Mouse (Mus musculus): ENCODE results near the gene Arpin. TPM values are rescaled to one million over a fixed set of nuclear protein-coding genes. Genes with fewer than 3 reads are reported as not detected.

Arpin gene
- polyA plus RNA-seq (2015; fragmentation: Nextera tagmentation; extraction: Ambion mirVana), result 18.4 and 18.7 TPM in 2 replicates

DNA sequence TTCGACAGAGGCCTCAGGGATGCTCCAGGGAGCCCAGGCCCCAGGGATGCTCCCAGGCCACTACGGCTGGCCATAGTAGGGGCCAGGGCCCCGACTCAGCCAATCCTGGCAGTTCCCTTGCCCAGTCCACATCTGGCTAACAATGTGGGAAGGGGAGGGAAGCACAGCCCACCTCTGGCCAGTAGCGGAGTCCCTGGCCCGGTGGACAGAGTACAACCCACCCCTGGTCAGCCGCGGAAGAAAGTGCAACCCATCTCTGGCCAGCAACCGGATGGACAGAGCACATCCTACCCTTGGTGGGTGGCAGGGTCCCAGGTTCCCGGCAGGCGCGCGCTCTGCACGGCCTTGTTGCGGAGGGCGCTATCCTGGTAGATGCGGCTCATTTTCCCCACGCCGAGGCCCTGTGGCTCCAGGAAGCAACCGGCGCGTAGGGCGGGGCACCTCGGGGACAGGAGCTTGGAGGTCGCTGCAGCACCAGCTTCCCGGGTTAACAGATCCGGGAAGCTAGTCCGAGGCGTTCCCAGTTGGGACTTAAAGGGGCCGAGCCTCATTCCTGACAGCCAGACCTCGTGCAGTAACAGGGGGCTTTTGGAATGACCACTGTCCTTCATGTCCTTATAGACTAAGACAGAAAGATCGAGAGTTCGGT, at the start of gene Arpin:
Arpin (minus strand) TSS at position 498 of the 649 bp plus-strand sequence.
- no peaks in the 10 kb centered on the region for H3K36me3 ChIP-seq
- peak; percentile 87 for ATAC-seq
- H3K4me3 ChIP-seq (replicated peaks), result peak within 1 kb of the TSS; percentile 50
- WGBS, result under 1% methylated on average over 32 of the region's 32 CpGs
- H3K9me3 ChIP-seq, result no peaks in the 10 kb centered on the region
- peak within 1 kb of the TSS; percentile 74 for H3K9ac ChIP-seq (replicated peaks)
- H3K4me1 ChIP-seq (replicated peaks), result peaks cover 17% of the 10 kb centered on the region
- no peaks in the 10 kb centered on the region for H3K27me3 ChIP-seq
- peak within 1 kb of the TSS; percentile 69 for H3K4me2 ChIP-seq (replicated peaks)
- peak within 1 kb of the TSS; percentile 41; the same call in 1 of the 2 replicates for H3K27ac ChIP-seq

DNA sequence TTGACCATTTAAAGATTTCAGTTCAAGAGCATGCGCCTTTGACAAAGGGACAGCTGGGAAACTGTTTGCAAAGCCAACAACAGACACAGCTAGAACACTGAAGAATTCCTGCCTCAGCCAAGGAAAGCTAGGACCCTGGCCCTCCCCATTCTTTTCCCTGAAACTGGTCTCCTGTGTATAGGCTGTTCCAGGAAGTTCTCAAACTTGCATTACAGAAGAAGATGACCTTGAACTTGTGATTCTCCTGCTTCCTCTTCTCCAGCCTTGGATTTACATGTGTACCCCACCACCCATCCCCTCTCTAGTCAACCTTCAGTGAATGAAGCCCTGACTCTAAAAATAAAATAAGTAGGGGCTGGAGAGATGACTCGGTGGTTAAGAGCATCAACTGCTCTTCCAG, 40.2 kb upstream of the Arpin start:
- Histone ChIP-seq H3K27ac (no peak overlapping the region), H3K27me3 (no peaks in the 10 kb centered on the region), H3K9me3 (no peaks in the 10 kb centered on the region), H3K4me3 (replicated peaks) (no peak overlapping the region), H3K9ac (replicated peaks) (no peak overlapping the region), H3K4me1 (replicated peaks) (no peaks in the 10 kb centered on the region), H3K36me3 (no peaks in the 10 kb centered on the region), H3K4me2 (replicated peaks) (no peak overlapping the region)
- WGBS, result 93% methylated on average over 2 of the region's 2 CpGs
- no peak for ATAC-seq

DNA sequence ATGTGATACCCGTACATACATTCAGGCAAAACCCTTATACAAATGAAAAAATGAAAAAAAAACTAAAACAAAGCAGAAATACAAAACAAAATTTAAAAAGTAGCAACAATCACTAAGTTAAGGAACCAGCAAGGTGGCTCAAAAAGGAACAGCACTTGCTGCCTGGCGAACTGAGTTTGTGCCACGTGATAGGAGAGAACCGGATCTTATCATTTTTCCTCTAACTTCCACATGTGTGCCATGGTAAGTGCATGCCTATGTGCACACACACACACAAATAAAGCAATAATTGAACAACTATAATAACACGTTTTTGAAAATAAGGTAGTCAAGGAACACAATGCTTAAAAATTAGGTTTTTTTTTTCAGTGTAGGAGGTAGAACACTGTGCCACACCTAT, 37.0 kb upstream of the Arpin start:
- Histone ChIP-seq H3K27ac (no peak overlapping the region), H3K27me3 (no peaks in the 10 kb centered on the region), H3K4me3 (replicated peaks) (no peak overlapping the region), H3K9ac (replicated peaks) (no peak overlapping the region), H3K4me1 (replicated peaks) (no peaks in the 10 kb centered on the region), H3K36me3 (no peaks in the 10 kb centered on the region), H3K9me3 (no peaks in the 10 kb centered on the region), H3K4me2 (replicated peaks) (no peak overlapping the region)
- ATAC-seq, result no peak
- 83% methylated on average over 5 of the region's 5 CpGs for WGBS

DNA sequence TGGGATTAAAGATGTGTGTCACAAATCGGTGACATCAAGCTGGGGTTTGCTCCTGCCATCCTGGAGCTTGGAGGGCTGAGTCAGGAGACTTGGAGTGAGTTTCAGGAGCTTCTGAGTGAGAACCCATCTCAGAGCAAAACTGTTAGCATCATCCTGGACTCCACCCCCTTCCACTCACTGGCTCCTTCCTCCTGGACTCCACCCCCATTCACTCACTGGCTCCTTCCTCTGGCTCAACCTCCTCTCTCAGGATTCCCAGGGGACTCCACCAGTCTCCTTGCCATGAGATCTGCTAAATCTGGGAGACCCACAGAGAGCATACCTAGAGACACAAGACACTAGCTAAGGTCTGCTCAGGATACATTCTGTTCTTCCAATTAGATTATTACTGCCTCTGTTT, 35.2 kb upstream of the Arpin start:
- no peak for ATAC-seq
- WGBS, result 48% methylated on average over 1 of the region's 1 CpGs
- no peak overlapping the region for H3K4me2 ChIP-seq (replicated peaks)
- no peak overlapping the region for H3K4me3 ChIP-seq (replicated peaks)
- H3K36me3 ChIP-seq, result no peaks in the 10 kb centered on the region
- H3K27ac ChIP-seq, result no peak overlapping the region
- H3K9ac ChIP-seq (replicated peaks), result no peak overlapping the region
- no peaks in the 10 kb centered on the region for H3K9me3 ChIP-seq
- no peaks in the 10 kb centered on the region for H3K27me3 ChIP-seq
- H3K4me1 ChIP-seq (replicated peaks), result no peaks in the 10 kb centered on the region

DNA sequence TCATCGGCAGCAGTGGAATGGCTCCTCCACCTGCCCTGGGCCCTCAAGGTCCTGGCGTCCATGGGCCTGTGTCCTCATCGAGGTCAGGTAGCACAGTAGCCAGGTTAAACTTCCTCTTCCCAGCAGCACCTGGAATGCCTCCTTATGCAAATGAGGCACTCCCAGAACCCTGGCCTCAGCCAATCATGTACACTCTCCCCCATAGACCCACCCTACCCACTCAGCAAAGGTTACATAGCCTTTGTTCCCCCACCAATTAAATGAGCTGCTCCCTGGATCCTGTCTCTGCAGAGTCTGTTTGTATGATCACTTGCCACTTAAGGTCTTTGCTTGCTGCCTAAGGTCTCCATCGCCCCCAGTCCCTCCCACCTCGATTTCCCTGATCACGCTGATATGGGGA, 33.2 kb upstream of the Arpin start:
- Histone ChIP-seq H3K27ac (no peak overlapping the region), H3K9me3 (no peaks in the 10 kb centered on the region), H3K36me3 (no peaks in the 10 kb centered on the region), H3K27me3 (no peaks in the 10 kb centered on the region), H3K9ac (replicated peaks) (no peak overlapping the region), H3K4me1 (replicated peaks) (no peaks in the 10 kb centered on the region), H3K4me2 (replicated peaks) (no peak overlapping the region), H3K4me3 (replicated peaks) (no peak overlapping the region)
- WGBS, result 83% methylated on average over 6 of the region's 6 CpGs
- ATAC-seq, result no peak

DNA sequence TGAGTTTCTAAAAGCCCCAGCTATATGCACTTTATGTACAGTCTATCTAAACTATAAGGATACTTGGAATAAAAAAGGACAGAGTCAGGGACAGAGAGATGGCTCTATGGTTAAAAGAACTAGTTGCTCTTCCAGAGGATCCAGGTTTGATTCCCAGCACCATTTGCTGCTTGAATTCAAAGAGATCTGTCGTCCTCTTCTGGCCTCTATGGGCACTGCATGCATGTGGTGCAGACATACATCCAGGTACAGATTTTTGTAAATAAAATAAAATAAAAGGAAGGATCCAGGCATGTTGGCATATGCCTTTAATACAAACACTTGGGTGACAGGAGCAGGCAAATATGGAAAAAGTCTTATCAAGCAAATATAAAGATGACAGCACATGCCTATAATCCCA, 26.4 kb upstream of the Arpin start:
- H3K4me3 ChIP-seq (replicated peaks), result no peak overlapping the region
- H3K27ac ChIP-seq, result no peak overlapping the region
- H3K4me2 ChIP-seq (replicated peaks), result no peak overlapping the region
- no peaks in the 10 kb centered on the region for H3K9me3 ChIP-seq
- ATAC-seq, result no peak
- WGBS, result 65% methylated on average over 1 of the region's 1 CpGs
- no peaks in the 10 kb centered on the region for H3K4me1 ChIP-seq (replicated peaks)
- H3K27me3 ChIP-seq, result no peaks in the 10 kb centered on the region
- no peak overlapping the region for H3K9ac ChIP-seq (replicated peaks)
- H3K36me3 ChIP-seq, result no peaks in the 10 kb centered on the region

DNA sequence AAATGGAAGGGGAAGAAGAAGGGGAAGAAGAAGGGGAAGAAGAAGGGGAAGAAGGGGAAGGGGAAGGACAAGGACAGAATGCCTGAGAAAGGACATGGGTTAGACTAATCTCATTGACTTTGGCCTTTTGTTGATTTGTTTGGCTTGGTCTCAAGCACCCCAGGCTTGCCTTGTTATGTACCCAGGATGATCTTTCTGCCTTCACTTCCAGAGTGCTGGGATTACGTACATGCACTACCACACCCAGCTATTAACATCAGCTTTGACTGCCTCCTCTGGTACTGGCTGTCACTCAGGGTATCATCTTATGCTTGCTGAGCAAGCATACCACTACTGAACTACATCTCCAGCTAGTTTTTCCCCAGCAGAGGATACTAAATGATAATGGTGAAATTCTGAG, 21.0 kb upstream of the Arpin start:
- Histone ChIP-seq H3K27ac (no peak overlapping the region), H3K4me1 (replicated peaks) (no peaks in the 10 kb centered on the region), H3K36me3 (no peaks in the 10 kb centered on the region), H3K4me3 (replicated peaks) (no peak overlapping the region), H3K27me3 (no peaks in the 10 kb centered on the region), H3K9me3 (no peaks in the 10 kb centered on the region), H3K9ac (replicated peaks) (no peak overlapping the region), H3K4me2 (replicated peaks) (no peak overlapping the region)
- WGBS, result 82% methylated on average over 1 of the region's 1 CpGs
- no peak for ATAC-seq

DNA sequence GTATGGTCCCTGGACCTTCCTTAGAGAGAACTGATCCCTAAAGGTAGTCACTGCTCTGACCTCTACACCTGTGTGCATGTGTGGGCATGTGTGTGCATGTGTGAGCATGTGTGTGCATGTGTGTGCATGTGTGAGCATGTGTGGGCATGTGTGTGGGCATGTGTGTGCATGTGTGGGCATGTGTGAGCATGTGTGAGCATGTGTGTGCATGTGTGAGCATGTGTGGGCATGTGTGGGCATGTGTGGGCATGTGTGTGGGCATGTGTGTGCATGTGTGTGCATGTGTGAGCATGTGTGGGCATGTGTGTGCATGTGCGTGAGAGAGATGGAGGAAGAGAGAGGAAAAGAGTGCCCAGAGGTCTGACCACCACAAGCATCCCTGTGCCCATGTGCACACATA, 19.7 kb upstream of the Arpin start:
- ATAC-seq, result no peak
- Histone ChIP-seq H3K9me3 (no peaks in the 10 kb centered on the region), H3K4me2 (replicated peaks) (no peak overlapping the region), H3K27ac (no peak overlapping the region), H3K4me1 (replicated peaks) (no peaks in the 10 kb centered on the region), H3K4me3 (replicated peaks) (no peak overlapping the region), H3K9ac (replicated peaks) (no peak overlapping the region), H3K36me3 (no peaks in the 10 kb centered on the region), H3K27me3 (no peaks in the 10 kb centered on the region)
- 95% methylated on average over 1 of the region's 1 CpGs for WGBS

DNA sequence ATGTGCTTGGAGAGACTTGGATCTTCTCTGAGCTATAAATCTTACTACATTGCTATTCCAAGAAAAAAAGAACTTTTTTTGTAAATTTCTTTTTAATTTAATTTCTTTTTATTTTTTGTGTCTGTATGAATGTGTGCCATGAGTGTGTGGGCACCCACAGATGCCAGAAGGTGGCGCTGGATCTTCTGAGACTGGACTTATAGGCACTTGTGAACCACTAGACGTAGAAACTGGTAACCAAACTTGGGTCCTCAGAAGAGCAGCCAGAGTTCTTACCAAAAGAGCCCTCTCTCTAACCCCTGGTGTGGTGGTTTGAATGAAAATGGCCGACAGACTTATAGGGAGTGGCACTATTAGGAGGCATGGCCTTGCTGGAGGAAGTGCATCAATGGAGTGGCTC, 15.9 kb upstream of the Arpin start:
- Histone ChIP-seq H3K4me2 (replicated peaks) (no peak overlapping the region), H3K27ac (no peak overlapping the region), H3K27me3 (no peaks in the 10 kb centered on the region), H3K9me3 (no peaks in the 10 kb centered on the region), H3K9ac (replicated peaks) (no peak overlapping the region), H3K4me3 (replicated peaks) (no peak overlapping the region), H3K36me3 (no peaks in the 10 kb centered on the region), H3K4me1 (replicated peaks) (no peaks in the 10 kb centered on the region)
- no peak for ATAC-seq
- WGBS, result 80% methylated on average over 3 of the region's 3 CpGs

DNA sequence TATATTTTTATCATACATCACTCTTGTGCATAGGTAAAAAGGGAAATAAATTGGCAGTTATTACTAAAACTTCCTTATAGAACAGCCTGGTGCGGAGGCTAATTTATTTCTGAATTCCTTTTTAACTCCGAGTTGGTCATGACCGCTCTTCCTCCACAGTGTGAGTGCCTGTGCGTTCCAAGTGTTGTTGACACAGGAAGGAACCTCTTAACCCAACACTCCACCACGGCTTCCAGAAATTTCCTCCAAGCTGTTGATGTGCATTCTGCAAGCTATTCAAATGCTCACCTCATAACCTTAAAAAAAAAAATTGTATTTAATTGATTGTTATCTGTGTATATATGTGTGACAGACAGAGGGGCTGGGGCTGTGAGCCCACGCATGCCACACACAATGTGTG, 15.1 kb upstream of the Arpin start:
- Histone ChIP-seq H3K4me3 (replicated peaks) (no peak overlapping the region), H3K9ac (replicated peaks) (no peak overlapping the region), H3K4me2 (replicated peaks) (no peak overlapping the region), H3K36me3 (no peaks in the 10 kb centered on the region), H3K9me3 (no peaks in the 10 kb centered on the region), H3K27me3 (no peaks in the 10 kb centered on the region), H3K4me1 (replicated peaks) (no peaks in the 10 kb centered on the region), H3K27ac (no peak overlapping the region)
- no peak for ATAC-seq
- 88% methylated on average over 6 of the region's 6 CpGs for WGBS

DNA sequence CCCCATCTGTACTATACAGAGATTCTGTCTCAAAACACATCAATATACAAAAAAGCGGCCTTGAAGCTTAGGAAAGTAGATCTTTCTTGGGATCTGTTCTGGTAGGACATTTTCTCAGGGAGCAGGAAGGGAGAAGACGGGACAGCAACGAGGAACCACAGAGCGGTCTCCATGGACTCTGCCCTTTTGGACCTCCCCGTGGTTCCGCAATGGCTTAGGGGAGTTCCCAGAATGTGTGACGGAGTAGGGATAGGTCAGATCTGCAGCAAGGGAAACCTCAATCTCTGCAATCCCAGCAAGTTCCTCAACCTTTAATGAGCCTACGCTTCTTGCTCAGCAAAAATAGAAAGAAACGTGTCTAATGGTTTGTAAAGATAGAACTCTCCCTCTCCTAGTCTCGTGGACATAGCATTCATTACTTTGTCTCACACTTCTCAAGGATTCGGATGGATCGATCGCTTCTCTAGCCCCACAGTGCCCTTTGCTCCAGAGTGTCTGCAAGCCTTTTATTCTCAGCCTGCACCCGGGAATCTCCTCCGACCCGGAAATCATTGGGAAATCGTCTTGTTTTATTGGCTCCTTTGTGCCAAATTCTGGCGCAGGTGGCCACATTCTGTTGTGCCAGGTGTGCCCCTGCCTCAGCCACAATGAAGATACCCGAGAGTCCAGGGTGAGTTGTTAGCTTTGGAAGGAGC, 499 bp upstream of the Arpin start:
- Histone ChIP-seq H3K27ac (0 out of 2 replicates have a peak overlapping the region, but pooled peaks have one; percentile 41), H3K27me3 (no peaks in the 10 kb centered on the region), H3K36me3 (no peaks in the 10 kb centered on the region), H3K9me3 (no peaks in the 10 kb centered on the region), H3K9ac (replicated peaks) (peak overlapping the region; percentile 74), H3K4me2 (replicated peaks) (peak overlapping the region; percentile 69), H3K4me3 (replicated peaks) (peak overlapping the region; percentile 50), H3K4me1 (replicated peaks) (peaks cover 17% of the 10 kb centered on the region)
- WGBS, result 12% methylated on average over 19 of the region's 19 CpGs
- ATAC-seq, result 0 out of 2 replicates have a peak, but pooled peaks have one; percentile 16

DNA sequence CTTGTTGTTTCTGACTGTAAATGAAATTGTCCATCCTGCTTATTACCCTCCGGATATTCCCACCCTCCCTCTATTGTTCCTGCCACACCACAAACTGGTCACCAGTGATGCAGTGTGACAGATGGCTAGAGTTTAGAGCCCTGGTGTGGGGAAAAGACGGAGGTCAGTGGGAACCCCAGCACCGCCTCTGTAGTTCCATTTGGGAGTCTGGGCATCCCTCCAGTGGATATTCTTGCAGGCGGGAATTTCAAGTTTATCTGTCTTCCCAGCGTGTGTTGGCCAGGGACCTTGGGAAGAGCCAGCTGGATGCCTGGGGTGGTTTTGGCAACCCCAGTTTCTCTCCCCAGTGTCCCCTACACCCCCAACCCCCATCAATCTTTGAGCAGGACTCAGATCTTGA, 698 bp downstream of the Arpin start:
- H3K9ac ChIP-seq (replicated peaks), result peak overlapping the region; percentile 74
- ATAC-seq, result 0 out of 2 replicates have a peak, but pooled peaks have one; percentile 16
- H3K4me1 ChIP-seq (replicated peaks), result peaks cover 17% of the 10 kb centered on the region
- peak overlapping the region; percentile 50 for H3K4me3 ChIP-seq (replicated peaks)
- H3K9me3 ChIP-seq, result no peaks in the 10 kb centered on the region
- peak overlapping the region; percentile 41; the same call in 1 of the 2 replicates for H3K27ac ChIP-seq
- 39% methylated on average over 5 of the region's 5 CpGs for WGBS
- peak overlapping the region; percentile 69 for H3K4me2 ChIP-seq (replicated peaks)
- no peaks in the 10 kb centered on the region for H3K36me3 ChIP-seq
- H3K27me3 ChIP-seq, result no peaks in the 10 kb centered on the region
